Mouse (Mus musculus) kidney, postnatal 36 days (tissue): ENCODE measurements around the gene Gm10837.

ENCODE experiments used
- DNase-seq, 2 experiments: peaks; one replicate each; pipeline ENCODE4 v3.0.0; 2021 to 2022; ENCODE audit warnings: mixed read lengths in 2 of 2

Gm10837 gene

GRCm38 (mm10) chr14:122535986-122536385 lies 45.6 kb downstream of the Gm10837 start:
- no peak for DNase-seq
